ENCODE assay signal across 8 mouse cellular contexts in the genomic region with DNA sequence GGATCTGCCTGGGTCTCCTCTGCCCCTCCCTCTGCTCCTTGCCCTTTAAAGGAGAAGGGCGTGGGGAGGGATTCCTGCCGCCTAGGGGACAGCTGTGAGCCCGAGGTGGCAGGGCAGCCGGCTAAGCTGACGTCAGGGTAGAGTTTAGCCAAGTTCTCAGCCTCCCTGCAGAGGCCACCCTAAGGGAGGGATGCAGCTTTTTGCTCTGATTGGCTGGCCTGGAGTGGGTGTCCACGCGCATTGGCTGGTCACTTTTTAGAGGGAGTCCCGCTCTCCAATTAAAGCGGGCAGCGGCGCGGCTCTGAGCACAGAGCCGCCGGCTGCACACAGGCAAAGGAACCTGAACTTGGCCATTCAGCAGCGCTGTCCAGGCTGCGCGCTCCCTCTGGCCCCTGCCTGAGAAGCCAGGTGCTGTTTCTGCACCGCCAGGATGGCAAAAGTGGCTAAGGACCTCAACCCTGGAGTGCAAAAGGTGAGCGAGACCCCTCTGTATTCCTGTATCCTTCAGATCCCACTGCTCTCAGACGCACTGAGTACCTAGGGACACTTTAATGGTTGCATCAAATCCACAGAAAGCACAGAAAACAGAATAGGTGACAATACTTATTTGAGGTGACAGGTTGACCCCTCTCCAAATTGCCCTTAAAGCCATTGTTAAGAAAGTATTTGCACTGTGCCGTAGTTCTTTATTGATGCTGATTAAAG. TPM values are rescaled to one million over a fixed set of nuclear protein-coding genes. Genes with fewer than 3 reads are reported as not detected.
DNase-seq lines count a peak whose midpoint lies in the region; ATAC-seq and TF ChIP-seq lines count a peak whose summit lies in the region.

A gene (plus strand): TSS at position 258 of the 705 bp plus-strand sequence.

- TF ChIP-seq POLR2A in embryonic fibroblast, embryonic 13.5 days (IDR thresholded peaks at IDR 0.05; ENCODE audit: low read depth, low read length), result peak; percentile 70

- WGBS in limb, embryonic 12.5 days, result 3% methylated on average over 21 of the region's 21 CpGs
- 3% methylated on average over 21 of the region's 21 CpGs for WGBS in midbrain, embryonic 14.5 days

- peak within 1 kb of the TSS; percentile 57 for H3K4me2 ChIP-seq in limb, embryonic 12.5 days
- H3K4me2 ChIP-seq in midbrain, embryonic 14.5 days (ENCODE audit: low read length), result peak within 1 kb of the TSS; percentile 67

- H3K4me3 ChIP-seq in embryonic fibroblast, embryonic 13.5 days (ENCODE audit: insufficient read depth, low read length), result peak within 1 kb of the TSS; percentile 17
- H3K4me3 ChIP-seq in limb, embryonic 12.5 days (replicated peaks), result peak within 1 kb of the TSS; percentile 32
- H3K4me3 ChIP-seq in midbrain, embryonic 14.5 days (replicated peaks; ENCODE audit: low read depth, low read length), result peak within 1 kb of the TSS; percentile 32

- no peak within 1 kb of the TSS; the same call in 1 of the 2 replicates for H3K9ac ChIP-seq in limb, embryonic 12.5 days (replicated peaks)
- H3K9ac ChIP-seq in midbrain, embryonic 14.5 days (replicated peaks; ENCODE audit: low read length), result peak within 1 kb of the TSS; percentile 40; the same call in 1 of the 2 replicates

- ATAC-seq in limb, embryonic 12.5 days (ENCODE audit: insufficient number of reproducible peaks, insufficient read depth, low FRiP score, low TSS enrichment, low read depth), result peak; percentile 91
- ATAC-seq in midbrain, embryonic 14.5 days (ENCODE audit: low FRiP score, low TSS enrichment), result peak; percentile 92

- 0 out of 2 replicates have a peak, but pooled peaks cover 5% of the 10 kb centered on the region for H3K27me3 ChIP-seq in limb, embryonic 12.5 days
- H3K27me3 ChIP-seq in midbrain, embryonic 14.5 days (ENCODE audit: control insufficient read depth, insufficient read depth, low read length), result no peaks in the 10 kb centered on the region

- TF ChIP-seq CTCF in embryonic fibroblast, embryonic 13.5 days (IDR thresholded peaks at IDR 0.05; ENCODE audit: borderline replicate concordance, insufficient read depth, low read length), result no peak

- H3K9me3 ChIP-seq in limb, embryonic 12.5 days, result no peaks in the 10 kb centered on the region
- H3K9me3 ChIP-seq in midbrain, embryonic 14.5 days (ENCODE audit: control insufficient read depth, low read length), result no peaks in the 10 kb centered on the region

- peak; percentile 12 to 14 for DNase-seq in thymus, adult 18-20 months
- no peak for DNase-seq in thymus, postnatal 25 days
- peak; percentile 95 to 96 for DNase-seq in heart, adult 9 months (ENCODE audit: low spot score in 2 of 2)
- DNase-seq in kidney, adult 9 months, result peak; percentile 95
- peak; percentile 88 for DNase-seq in midbrain, embryonic 14.5 days
- peak; percentile 9 to 20 for DNase-seq in spleen, postnatal 14 days (ENCODE audit: low spot score in 2 of 2)

- H3K27ac ChIP-seq in embryonic fibroblast, embryonic 13.5 days (ENCODE audit: insufficient read depth, low read length), result no peak within 1 kb of the TSS
- H3K27ac ChIP-seq in limb, embryonic 12.5 days, result peak within 1 kb of the TSS; percentile 83
- H3K27ac ChIP-seq in midbrain, embryonic 14.5 days (replicated peaks; ENCODE audit: low read depth, low read length), result peak within 1 kb of the TSS; percentile 79

- H3K4me1 ChIP-seq in embryonic fibroblast, embryonic 13.5 days (ENCODE audit: control insufficient read depth, insufficient read depth, low read length), result peaks cover 2% of the 10 kb centered on the region
- H3K4me1 ChIP-seq in limb, embryonic 12.5 days (replicated peaks), result peaks cover 24% of the 10 kb centered on the region
- peaks cover 14% of the 10 kb centered on the region; the same call in 1 of the 2 replicates for H3K4me1 ChIP-seq in midbrain, embryonic 14.5 days (ENCODE audit: control insufficient read depth, insufficient read depth, low read length)

- no peaks in the 10 kb centered on the region for H3K36me3 ChIP-seq in limb, embryonic 12.5 days
- H3K36me3 ChIP-seq in midbrain, embryonic 14.5 days (ENCODE audit: control insufficient read depth, insufficient read depth, low read length), result no peaks in the 10 kb centered on the region

RNA-seq across cellular contexts. Expression of the gene that starts here (rescaled TPM):
- polyA plus RNA-seq in embryonic fibroblast, embryonic 13.5 days (2011; ENCODE audit: insufficient read length, low read depth, missing spikeins), result 4.1 and 10.2 TPM in 2 replicates
- polyA plus RNA-seq in limb, embryonic 12.5 days (2016; fragmentation: Nextera tagmentation; extraction: Ambion mirVana), result 10.0 and 11.9 TPM in 2 replicates
- polyA plus RNA-seq in midbrain, embryonic 14.5 days (2014; fragmentation: Nextera tagmentation; extraction: Ambion mirVana), result 11.5 and 16.2 TPM in 2 replicates
